Mouse (Mus musculus) stomach, postnatal 0 days (tissue): ENCODE results near the gene Gm13030.

Source experiments
- CTCF ChIP-seq: IDR thresholded peaks from 2 replicates; pipeline ENCODE4 v1.5.1; 2016; ENCODE audit warnings: antibody characterized with exemption, low read depth, mild to moderate bottlenecking, moderate library complexity
- EP300 ChIP-seq: optimal IDR thresholded peaks from 2 replicates; pipeline ENCODE3; 2016; ENCODE audit warnings: antibody characterized with exemption

GRCm38 (mm10) chr4:138921254-138922130 lies 47.7 kb upstream of the Gm13030 start:
- TF ChIP-seq CTCF: no peak
- no peak for TF ChIP-seq EP300
